ENCODE assay signal across 8 mouse cellular contexts in genomic region chr6:131386416-131387019, GRCm38 (mm10). TPM values are rescaled to one million over a fixed set of nuclear protein-coding genes. Genes with fewer than 3 reads are reported as not detected.
DNase-seq lines count a peak whose midpoint lies in the region; ATAC-seq and TF ChIP-seq lines count a peak whose summit lies in the region.

No protein-coding gene starts in this region.

- no peaks in the 10 kb centered on the region for H3K36me3 ChIP-seq in lung, embryonic 16.5 days (ENCODE audit: control insufficient read depth, insufficient read depth, low read length)
- no peaks in the 10 kb centered on the region for H3K36me3 ChIP-seq in forebrain, embryonic 11.5 days (ENCODE audit: control insufficient read depth, insufficient read depth, low read length)
- H3K36me3 ChIP-seq in limb, embryonic 11.5 days (ENCODE audit: control insufficient read depth, insufficient read depth, low read length) = no peaks in the 10 kb centered on the region
- no peaks in the 10 kb centered on the region for H3K36me3 ChIP-seq in small intestine, adult 2 months (ENCODE audit: control insufficient read depth, insufficient read depth, low read length)

- H3K27ac ChIP-seq in lung, embryonic 16.5 days (ENCODE audit: low read length) = no peak overlapping the region
- no peak overlapping the region for H3K27ac ChIP-seq in forebrain, embryonic 11.5 days (ENCODE audit: low read depth, low read length)
- H3K27ac ChIP-seq in limb, embryonic 11.5 days (replicated peaks; ENCODE audit: low read depth, low read length) = no peak overlapping the region
- H3K27ac ChIP-seq in small intestine, adult 2 months (ENCODE audit: insufficient read depth, low read depth, low read length) = no peak overlapping the region

- no peaks in the 10 kb centered on the region for H3K9me3 ChIP-seq in lung, embryonic 16.5 days (ENCODE audit: control insufficient read depth, low read length)
- H3K9me3 ChIP-seq in forebrain, embryonic 11.5 days (ENCODE audit: control insufficient read depth, low read length) = no peaks in the 10 kb centered on the region
- no peaks in the 10 kb centered on the region for H3K9me3 ChIP-seq in limb, embryonic 11.5 days (ENCODE audit: control insufficient read depth, low read length)

- TF ChIP-seq CTCF in small intestine, adult 2 months (IDR thresholded peaks at IDR 0.05; ENCODE audit: extremely low read depth, insufficient read length, insufficient replicate concordance, low read depth, low read length) = no peak

- H3K9ac ChIP-seq in lung, embryonic 16.5 days (ENCODE audit: low read length) = peak overlapping the region; percentile 35; the same call in 1 of the 2 replicates
- peak overlapping the region; percentile 86; the same call in 1 of the 2 replicates for H3K9ac ChIP-seq in forebrain, embryonic 11.5 days (ENCODE audit: low read length)
- H3K9ac ChIP-seq in limb, embryonic 11.5 days (ENCODE audit: low read length) = no peak overlapping the region

- DNase-seq in lung, postnatal 25 days (ENCODE audit: low spot score) = no peak
- DNase-seq in forebrain, embryonic 11.5 days (ENCODE audit: low spot score) = no peak
- DNase-seq in limb, embryonic 11.5 days (ENCODE audit: low spot score) = no peak
- DNase-seq in thymus, postnatal 0 days (ENCODE audit: low spot score) = no peak
- DNase-seq in layer of hippocampus, adult 9-11 months = no peak
- DNase-seq in right cerebral cortex, postnatal 36 days (ENCODE audit: low spot score in 2 of 2) = no peak

- peak overlapping the region; percentile 78 for H3K4me2 ChIP-seq in lung, embryonic 16.5 days (ENCODE audit: low read depth, low read length)
- peak overlapping the region; percentile 73 for H3K4me2 ChIP-seq in forebrain, embryonic 11.5 days (ENCODE audit: low read depth, low read length, severe bottlenecking)
- peak overlapping the region; percentile 85 for H3K4me2 ChIP-seq in limb, embryonic 11.5 days (ENCODE audit: low read depth, severe bottlenecking)

- ATAC-seq in lung, embryonic 16.5 days (ENCODE audit: low read depth) = no peak
- ATAC-seq in forebrain, embryonic 11.5 days (replicated peaks; ENCODE audit: low FRiP score) = no peak
- ATAC-seq in limb, embryonic 11.5 days (ENCODE audit: insufficient number of reproducible peaks, low FRiP score, low TSS enrichment, low read depth) = no peak

- 30% methylated on average over 9 of the region's 9 CpGs for WGBS in lung, embryonic 16.5 days
- WGBS in forebrain, embryonic 11.5 days = 47% methylated on average over 9 of the region's 9 CpGs
- 54% methylated on average over 9 of the region's 9 CpGs for WGBS in limb, embryonic 11.5 days
- 24% methylated on average over 9 of the region's 9 CpGs for WGBS in small intestine, adult 2 months

- H3K4me1 ChIP-seq in lung, embryonic 16.5 days (replicated peaks; ENCODE audit: control insufficient read depth, insufficient read depth, low read length) = peaks cover 28% of the 10 kb centered on the region
- peaks cover 3% of the 10 kb centered on the region; the same call in 1 of the 2 replicates for H3K4me1 ChIP-seq in forebrain, embryonic 11.5 days (replicated peaks; ENCODE audit: control insufficient read depth, insufficient read depth, low read length)
- peaks cover 6% of the 10 kb centered on the region; the same call in 1 of the 2 replicates for H3K4me1 ChIP-seq in limb, embryonic 11.5 days (ENCODE audit: control insufficient read depth, insufficient read depth, low read length)
- peaks cover 8% of the 10 kb centered on the region; the same call in 1 of the 2 replicates for H3K4me1 ChIP-seq in small intestine, adult 2 months (ENCODE audit: control insufficient read depth, insufficient read depth, insufficient read length, low read length)

- H3K27me3 ChIP-seq in lung, embryonic 16.5 days (ENCODE audit: control insufficient read depth, insufficient read depth, low read depth, low read length) = no peaks in the 10 kb centered on the region
- no peaks in the 10 kb centered on the region; the same call in 1 of the 2 replicates for H3K27me3 ChIP-seq in forebrain, embryonic 11.5 days (ENCODE audit: control insufficient read depth, insufficient read depth, low read length)
- H3K27me3 ChIP-seq in limb, embryonic 11.5 days (ENCODE audit: control insufficient read depth, insufficient read depth, low read length) = no peaks in the 10 kb centered on the region
- no peaks in the 10 kb centered on the region for H3K27me3 ChIP-seq in small intestine, adult 2 months (ENCODE audit: control insufficient read depth, insufficient read depth, low read length)

- no peak for TF ChIP-seq POLR2A in small intestine, adult 2 months (IDR thresholded peaks at IDR 0.05; ENCODE audit: low read depth, low read length)

- peak overlapping the region; percentile 93 for H3K4me3 ChIP-seq in lung, embryonic 16.5 days (ENCODE audit: low read length)
- peak overlapping the region; percentile 86 for H3K4me3 ChIP-seq in forebrain, embryonic 11.5 days (ENCODE audit: low read depth, low read length)
- H3K4me3 ChIP-seq in limb, embryonic 11.5 days (ENCODE audit: low read depth, low read length) = peak overlapping the region; percentile 68
- peak overlapping the region; percentile 6; the same call in 1 of the 2 replicates for H3K4me3 ChIP-seq in small intestine, adult 2 months (ENCODE audit: low read depth, low read length)

RNA-seq across cellular contexts. Expression of gene Ybx3, which starts 1.8 kb away (rescaled TPM):
- polyA plus RNA-seq in lung, embryonic 16.5 days (2015; fragmentation: Nextera tagmentation; extraction: Ambion mirVana) = 29.6 and 32.8 TPM in 2 replicates
- polyA plus RNA-seq in forebrain, embryonic 11.5 days (2014; fragmentation: Nextera tagmentation; extraction: Ambion mirVana) = 42.5 and 49.4 TPM in 2 replicates
- polyA plus RNA-seq in limb, embryonic 11.5 days (2014; fragmentation: Nextera tagmentation; extraction: Ambion mirVana) = 43.4 and 54.4 TPM in 2 replicates
- polyA plus RNA-seq in small intestine, adult 2 months (2012; rRNA removed) = 67.2 and 132 TPM in 2 replicates
- 39.0 and 47.6 TPM in 2 replicates for polyA plus RNA-seq in thymus, postnatal 0 days (2015; fragmentation: Nextera tagmentation; extraction: Ambion mirVana)

RNA-seq across cellular contexts. Expression of gene Styk1, which starts 33.1 kb away (rescaled TPM):
- polyA plus RNA-seq in lung, embryonic 16.5 days (2015; fragmentation: Nextera tagmentation; extraction: Ambion mirVana) = 1.1 and 2.1 TPM in 2 replicates
- 0.91 and 1.4 TPM in 2 replicates for polyA plus RNA-seq in forebrain, embryonic 11.5 days (2014; fragmentation: Nextera tagmentation; extraction: Ambion mirVana)
- 2.4 and 3.3 TPM in 2 replicates for polyA plus RNA-seq in limb, embryonic 11.5 days (2014; fragmentation: Nextera tagmentation; extraction: Ambion mirVana)
- polyA plus RNA-seq in small intestine, adult 2 months (2012; rRNA removed) = 10.4 and 33.0 TPM in 2 replicates
- 0.14 and 0.32 TPM in 2 replicates for polyA plus RNA-seq in thymus, postnatal 0 days (2015; fragmentation: Nextera tagmentation; extraction: Ambion mirVana)

Comparison
In these comparisons a context has a peak if more than half of its experiments do, and no peak if none do; other contexts are left out.
1. H3K4me3 ChIP-seq: peak in every context shown above with its lines; median percentile 93 in lung, embryonic 16.5 days; 86 in forebrain, embryonic 11.5 days; 68 in limb, embryonic 11.5 days; 6 in small intestine, adult 2 months.